Mouse (Mus musculus): ENCODE results near the gene Zp3. TPM values are rescaled to one million over a fixed set of nuclear protein-coding genes. Genes with fewer than 3 reads are reported as not detected.

The Zp3 gene
- polyA plus RNA-seq, 1 experiment from 2014 or later: 0.16 TPM

GRCm38 (mm10) chr5:135950710-135951412 lies 29.0 kb upstream of the Zp3 start:
- Histone ChIP-seq H3K27me3 (ENCODE audit: insufficient read depth, low read length) (no peaks in the 10 kb centered on the region), H3K4me3 (replicated peaks; ENCODE audit: low read depth, low read length) (no peak overlapping the region), H3K9me3 (replicated peaks; ENCODE audit: low read length) (no peaks in the 10 kb centered on the region), H3K27ac (no peak overlapping the region), H3K9ac (ENCODE audit: low read depth, low read length) (no peak overlapping the region), H3K36me3 (ENCODE audit: insufficient read depth, low read length) (no peaks in the 10 kb centered on the region), H3K4me2 (ENCODE audit: low read length) (no peak overlapping the region), H3K4me1 (replicated peaks; ENCODE audit: insufficient read depth, low read length) (no peaks in the 10 kb centered on the region)
- no peak for TF ChIP-seq CTCF (IDR thresholded peaks at IDR 0.05; ENCODE audit: low read depth)
- WGBS: 74% methylated on average over 11 of the region's 11 CpGs
- ATAC-seq (replicated peaks; ENCODE audit: low FRiP score, low read depth) (0 out of 2 replicates have a peak, but pooled peaks have one; percentile 29), DNase-seq (ENCODE audit: low spot score) (no peak)

GRCm38 (mm10) chr5:135951660-135952059 lies 28.2 kb upstream of the Zp3 start:
- H3K9me3 ChIP-seq (replicated peaks; ENCODE audit: low read length): no peaks in the 10 kb centered on the region
- peaks cover 1% of the 10 kb centered on the region; the same call in 1 of the 2 replicates for H3K4me1 ChIP-seq (replicated peaks; ENCODE audit: insufficient read depth, low read length)
- H3K4me2 ChIP-seq (ENCODE audit: low read length): no peak overlapping the region
- 91% methylated on average over 2 of the region's 2 CpGs for WGBS
- DNase-seq (ENCODE audit: low spot score) (no peak), ATAC-seq (replicated peaks; ENCODE audit: low FRiP score, low read depth) (no peak)
- no peaks in the 10 kb centered on the region for H3K36me3 ChIP-seq (ENCODE audit: insufficient read depth, low read length)
- H3K4me3 ChIP-seq (replicated peaks; ENCODE audit: low read depth, low read length): no peak overlapping the region
- no peaks in the 10 kb centered on the region for H3K27me3 ChIP-seq (ENCODE audit: insufficient read depth, low read length)
- no peak overlapping the region for H3K9ac ChIP-seq (ENCODE audit: low read depth, low read length)
- TF ChIP-seq CTCF (IDR thresholded peaks at IDR 0.05; ENCODE audit: low read depth): no peak
- H3K27ac ChIP-seq: no peak overlapping the region

- H3K27me3 ChIP-seq (ENCODE audit: insufficient read depth, low read length): no peaks in the 10 kb centered on the region
- peaks cover 6% of the 10 kb centered on the region; the same call in 1 of the 2 replicates for H3K4me1 ChIP-seq (replicated peaks; ENCODE audit: insufficient read depth, low read length)
- ATAC-seq (replicated peaks; ENCODE audit: low FRiP score, low read depth) (no peak), DNase-seq (ENCODE audit: low spot score) (no peak)
- no peak overlapping the region for H3K4me2 ChIP-seq (ENCODE audit: low read length)
- no peak overlapping the region for H3K27ac ChIP-seq
- no peak overlapping the region for H3K4me3 ChIP-seq (replicated peaks; ENCODE audit: low read depth, low read length)
- no peak overlapping the region for H3K9ac ChIP-seq (ENCODE audit: low read depth, low read length)
- WGBS: 86% methylated on average over 2 of the region's 2 CpGs
- no peaks in the 10 kb centered on the region for H3K36me3 ChIP-seq (ENCODE audit: insufficient read depth, low read length)
- no peak for TF ChIP-seq CTCF (IDR thresholded peaks at IDR 0.05; ENCODE audit: low read depth)
- H3K9me3 ChIP-seq (replicated peaks; ENCODE audit: low read length): no peaks in the 10 kb centered on the region
These were observed 27.1 kb upstream of the Zp3 start for GRCm38 (mm10) chr5:135952830-135953229.

GRCm38 (mm10) chr5:135956300-135957206 lies 23.3 kb upstream of the Zp3 start:
- 71% methylated on average over 9 of the region's 9 CpGs for WGBS
- Histone ChIP-seq H3K27me3 (ENCODE audit: insufficient read depth, low read length) (no peaks in the 10 kb centered on the region), H3K4me2 (ENCODE audit: low read length) (peak overlapping the region; percentile 38), H3K4me3 (replicated peaks; ENCODE audit: low read depth, low read length) (no peak overlapping the region), H3K9me3 (replicated peaks; ENCODE audit: low read length) (no peaks in the 10 kb centered on the region), H3K36me3 (ENCODE audit: insufficient read depth, low read length) (no peaks in the 10 kb centered on the region), H3K27ac (peak overlapping the region; percentile 83), H3K4me1 (replicated peaks; ENCODE audit: insufficient read depth, low read length) (peaks cover 7% of the 10 kb centered on the region; the same call in 1 of the 2 replicates), H3K9ac (ENCODE audit: low read depth, low read length) (no peak overlapping the region)
- ATAC-seq (replicated peaks; ENCODE audit: low FRiP score, low read depth) (no peak), DNase-seq (ENCODE audit: low spot score) (peak; percentile 4)
- TF ChIP-seq CTCF (IDR thresholded peaks at IDR 0.05; ENCODE audit: low read depth): no peak

- no peak for TF ChIP-seq CTCF (IDR thresholded peaks at IDR 0.05; ENCODE audit: low read depth)
- peak; percentile 87 for ATAC-seq (replicated peaks; ENCODE audit: low FRiP score, low read depth)
- Histone ChIP-seq H3K27me3 (ENCODE audit: insufficient read depth, low read length) (no peaks in the 10 kb centered on the region), H3K4me1 (replicated peaks; ENCODE audit: insufficient read depth, low read length) (peaks cover 13% of the 10 kb centered on the region; the same call in 1 of the 2 replicates), H3K4me3 (replicated peaks; ENCODE audit: low read depth, low read length) (peak overlapping the region; percentile 9; the same call in 1 of the 2 replicates), H3K4me2 (ENCODE audit: low read length) (peak overlapping the region; percentile 50), H3K9me3 (replicated peaks; ENCODE audit: low read length) (no peaks in the 10 kb centered on the region), H3K36me3 (ENCODE audit: insufficient read depth, low read length) (no peaks in the 10 kb centered on the region), H3K9ac (ENCODE audit: low read depth, low read length) (peak overlapping the region; percentile 27; the same call in 1 of the 2 replicates), H3K27ac (peak overlapping the region; percentile 93)
- DNase-seq (ENCODE audit: low spot score): peak; percentile 100
- WGBS: 6% methylated on average over 28 of the region's 28 CpGs
These were observed 22.5 kb upstream of the Zp3 start for GRCm38 (mm10) chr5:135957207-135957974.

- ATAC-seq (replicated peaks; ENCODE audit: low FRiP score, low read depth) (no peak), DNase-seq (ENCODE audit: low spot score) (no peak)
- Histone ChIP-seq H3K4me2 (ENCODE audit: low read length) (no peak overlapping the region), H3K9ac (ENCODE audit: low read depth, low read length) (no peak overlapping the region), H3K36me3 (ENCODE audit: insufficient read depth, low read length) (no peaks in the 10 kb centered on the region), H3K4me1 (replicated peaks; ENCODE audit: insufficient read depth, low read length) (peaks cover 17% of the 10 kb centered on the region; the same call in 1 of the 2 replicates), H3K27ac (peak overlapping the region; percentile 93), H3K9me3 (replicated peaks; ENCODE audit: low read length) (no peaks in the 10 kb centered on the region), H3K27me3 (ENCODE audit: insufficient read depth, low read length) (no peaks in the 10 kb centered on the region), H3K4me3 (replicated peaks; ENCODE audit: low read depth, low read length) (no peak overlapping the region)
- 90% methylated on average over 4 of the region's 4 CpGs for WGBS
- no peak for TF ChIP-seq CTCF (IDR thresholded peaks at IDR 0.05; ENCODE audit: low read depth)
These were observed 21.5 kb upstream of the Zp3 start for GRCm38 (mm10) chr5:135958367-135958766.
